Mouse (Mus musculus) left cerebral cortex, adult 8-10 months (tissue): ENCODE data around the gene Nuak2. TPM values are rescaled to one million over a fixed set of nuclear protein-coding genes. Genes with fewer than 3 reads are reported as not detected.

Experiments
- DNase-seq, 2 experiments: peaks; one replicate each; pipeline ENCODE4 v3.0.0; 2022; ENCODE audit warnings: low spot score in 2 of 2
- total RNA-seq, 4 experiments: library from RNA; stranded (reverse); gene quantifications; 2 replicates each; pipeline ENCODE4 v1.2.4; 2022

Nuak2 gene
- total RNA-seq, 4 experiments from 2014 or later: 0.81 to 1.7 (median 1.3) TPM

DNA sequence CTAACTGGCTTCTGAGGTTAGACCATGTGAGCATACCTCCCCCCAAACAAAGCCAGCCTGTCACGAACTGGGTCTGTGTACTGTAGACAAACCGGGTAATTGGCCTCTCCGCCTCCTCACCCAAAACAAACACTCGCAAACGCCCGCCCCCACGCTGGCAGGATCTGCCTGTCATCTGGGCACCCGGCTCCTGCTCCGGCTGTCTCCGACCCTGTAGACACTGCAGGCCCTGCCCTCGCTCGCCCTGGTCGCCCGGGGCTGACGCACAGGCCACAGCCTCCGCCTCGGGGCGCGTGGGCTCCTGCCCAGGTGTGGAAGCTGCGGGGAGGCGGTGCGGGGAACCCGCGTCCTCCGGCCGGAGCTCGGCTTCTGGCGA lies 17.5 kb upstream of the Nuak2 start, which contains the start of gene Klhdc8a:
Klhdc8a (plus strand) TSS at position 202 of the 376 bp plus-strand sequence.
- peak; percentile 46 to 71 for DNase-seq

GRCm38 (mm10) chr1:132298801-132299464 lies 17.0 kb upstream of the Nuak2 start:
- peak in 1 of 2 experiments; percentile 28 for DNase-seq

GRCm38 (mm10) chr1:132299744-132300143 lies 16.2 kb upstream of the Nuak2 start:
- no peak for DNase-seq

DNA sequence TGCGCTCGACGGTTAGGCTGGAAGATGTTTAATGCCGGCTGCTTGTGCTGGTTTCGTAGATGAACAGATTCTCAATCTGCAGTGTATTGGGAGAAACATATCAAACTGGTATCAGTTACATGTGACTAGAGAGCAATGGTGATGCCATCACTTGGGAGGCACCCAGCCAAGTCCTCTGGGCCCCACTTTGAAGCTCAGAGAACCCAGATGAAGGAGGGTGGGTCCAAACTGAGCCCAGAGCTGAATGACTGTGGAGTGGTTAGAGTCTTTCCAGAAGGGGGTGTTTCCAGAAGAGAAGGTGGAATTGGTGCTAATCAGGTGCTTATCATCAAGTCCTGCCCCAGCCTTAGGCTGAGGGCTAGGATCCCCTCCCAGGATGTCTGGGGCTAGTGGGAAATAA lies 14.7 kb upstream of the Nuak2 start:
- DNase-seq: no peak

DNA sequence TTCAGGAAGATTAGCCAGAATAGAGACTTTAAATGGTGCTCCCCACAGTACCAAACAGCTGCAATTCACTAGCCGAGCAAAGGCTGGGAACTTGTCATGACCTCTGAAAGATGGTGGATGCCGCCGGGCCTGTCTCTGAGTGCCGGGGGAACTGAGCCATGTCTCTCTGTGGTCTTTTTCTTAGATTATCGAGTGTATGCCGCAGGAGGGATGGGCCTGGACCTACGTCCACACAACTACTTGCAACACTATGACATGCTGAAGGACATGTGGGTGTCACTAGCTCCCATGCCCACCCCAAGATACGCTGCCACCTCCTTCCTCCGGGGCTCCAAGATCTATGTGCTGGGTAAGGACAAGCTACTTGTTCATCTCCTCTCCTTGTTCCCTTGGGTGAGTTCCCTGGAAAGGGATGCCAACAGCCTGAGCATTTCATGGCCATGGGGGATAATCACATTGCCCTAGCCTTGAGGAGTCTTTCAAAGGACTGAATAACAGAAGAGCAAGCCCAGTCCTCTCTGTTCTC lies 13.5 kb upstream of the Nuak2 start:
- no peak for DNase-seq

DNA sequence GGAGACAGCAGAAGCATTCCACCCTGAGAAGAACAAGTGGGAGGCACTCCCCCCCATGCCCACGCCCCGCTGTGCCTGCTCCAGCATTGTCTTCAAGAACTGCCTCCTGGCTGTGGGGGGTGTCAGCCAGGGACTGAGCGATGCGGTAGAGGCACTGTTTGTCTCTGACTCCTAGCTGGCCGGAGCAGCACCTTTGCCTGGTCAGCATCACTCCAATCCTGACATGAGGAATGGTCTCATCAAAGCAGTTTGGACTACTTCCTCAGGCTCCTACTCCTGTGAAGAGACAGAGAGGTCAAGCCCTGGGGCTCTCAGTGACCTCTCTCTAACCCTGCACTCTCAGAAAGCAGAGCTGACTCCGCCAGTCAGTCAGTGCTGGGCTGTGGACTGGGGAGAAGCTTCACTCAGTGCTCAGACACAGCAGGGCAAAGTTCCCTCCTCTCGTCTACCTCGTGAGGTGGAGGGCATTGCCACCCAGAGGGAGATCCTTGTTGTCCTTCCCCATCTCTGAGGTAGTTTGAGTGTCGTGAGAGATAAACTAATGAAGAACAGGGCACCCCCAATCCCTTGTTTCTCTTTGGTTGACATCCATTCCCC lies 11.2 kb upstream of the Nuak2 start:
- DNase-seq: no peak

DNA sequence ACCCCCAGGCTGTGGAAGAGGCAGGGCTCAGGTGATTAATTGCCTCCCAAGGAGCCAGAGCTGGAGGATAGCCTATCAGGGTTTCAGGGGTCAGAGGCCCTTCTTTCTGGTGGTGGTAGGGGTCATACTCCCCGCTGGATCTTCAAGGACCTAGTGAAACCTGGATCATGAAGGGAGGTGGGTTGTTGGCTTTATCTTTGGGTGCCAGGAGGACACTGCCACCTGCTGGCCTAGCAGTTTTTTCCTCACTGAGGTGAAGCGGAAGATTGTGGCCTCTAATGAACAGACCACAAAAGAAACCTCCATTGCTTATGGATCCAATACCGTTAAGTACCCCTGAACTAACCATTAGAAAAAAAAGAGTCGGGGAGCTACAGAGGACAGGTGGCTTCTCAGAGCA lies 9.8 kb upstream of the Nuak2 start:
- DNase-seq: no peak

DNA sequence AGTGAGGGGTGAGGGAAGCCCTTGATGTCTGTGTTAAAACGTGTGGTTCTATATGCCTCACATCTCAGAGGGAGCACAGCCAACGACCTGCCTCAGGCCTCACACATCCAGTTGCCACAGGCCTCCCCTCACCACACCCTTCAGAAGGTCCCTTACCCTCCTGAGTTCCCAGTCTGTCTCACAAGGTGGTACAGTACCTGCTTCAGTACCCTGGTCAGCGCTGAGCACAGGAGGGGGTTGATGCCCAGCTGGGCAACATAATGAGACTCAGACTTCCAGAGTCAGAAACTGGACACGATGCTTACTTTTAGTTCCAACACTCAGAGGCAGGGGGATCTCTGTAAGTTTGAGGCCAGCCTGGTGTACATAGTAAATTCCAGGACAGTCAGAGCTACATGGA lies 9.1 kb upstream of the Nuak2 start:
- DNase-seq: no peak

DNA sequence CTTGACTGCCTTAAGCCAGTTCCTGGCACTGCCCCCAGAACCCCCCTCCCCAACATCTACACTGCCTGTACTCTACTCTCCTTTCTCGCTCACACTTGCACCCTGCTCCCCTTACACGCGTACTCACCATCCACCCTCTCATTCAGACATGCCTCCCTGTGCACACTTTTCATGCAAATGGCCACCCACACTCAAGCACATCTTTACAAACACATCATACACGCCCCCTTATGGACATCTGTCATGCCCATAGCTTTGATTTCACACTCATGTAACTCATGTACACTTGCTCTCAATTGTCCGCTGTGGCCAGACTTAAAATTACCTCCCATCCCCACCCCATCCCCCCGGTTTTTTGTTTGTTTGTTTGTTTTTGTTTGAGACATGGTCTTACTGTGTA lies 8.0 kb upstream of the Nuak2 start:
- peak in 1 of 2 experiments; percentile 29 for DNase-seq

- no peak for DNase-seq
Observed at GRCm38 (mm10) chr1:132308674-132309073, 7.3 kb upstream of the Nuak2 start.

DNA sequence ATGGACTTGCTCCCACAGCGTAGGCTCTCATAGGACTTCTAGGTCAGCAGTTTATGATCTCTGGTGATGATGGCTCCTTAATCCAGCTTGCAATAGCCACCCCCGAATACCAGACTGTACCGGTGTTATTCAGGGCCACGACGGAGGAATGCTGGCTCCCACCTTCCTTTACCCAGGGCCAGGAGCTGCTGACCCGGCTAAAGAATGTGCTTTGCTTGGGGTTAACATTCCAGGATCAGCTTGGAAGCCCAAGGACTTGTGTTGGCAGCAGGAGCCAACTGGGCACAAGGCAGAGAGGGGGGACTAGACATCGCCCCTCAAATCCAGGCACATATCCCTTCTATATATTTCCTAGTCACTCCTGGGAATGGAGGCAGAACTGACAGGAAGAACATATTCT lies 5.2 kb upstream of the Nuak2 start:
- DNase-seq: no peak

DNA sequence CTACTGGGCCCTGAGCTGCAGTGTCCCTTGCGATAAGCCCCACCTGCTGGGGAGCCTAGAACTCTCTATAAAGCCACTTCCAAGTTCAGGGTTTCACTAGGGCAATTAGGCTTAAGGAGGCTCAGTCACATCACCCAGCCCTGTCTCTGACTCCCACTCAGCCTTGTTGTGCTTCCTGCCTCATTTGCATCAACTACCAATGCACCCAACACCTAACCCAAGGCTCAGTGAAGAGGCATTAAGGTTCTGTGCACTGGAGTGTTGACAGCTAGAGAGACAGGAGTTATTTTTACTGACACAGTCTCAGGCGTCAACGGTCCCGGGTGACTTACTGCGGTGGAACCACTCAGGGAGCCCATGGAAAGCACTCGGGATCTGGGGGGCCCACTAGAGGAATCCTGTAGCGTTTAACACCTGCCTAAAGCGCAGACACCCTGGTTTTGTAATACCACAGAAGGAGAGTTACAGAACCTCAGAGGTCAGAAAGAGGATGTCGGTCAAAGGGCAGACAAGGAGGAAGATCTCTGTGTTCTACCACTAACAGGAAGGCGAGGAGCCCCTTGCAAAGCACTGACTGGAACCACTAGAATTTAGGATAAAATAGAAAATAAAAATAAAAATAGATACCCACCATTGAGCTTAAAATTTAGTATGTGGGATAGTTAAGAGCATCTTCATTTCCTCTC lies 4.6 kb upstream of the Nuak2 start:
- no peak for DNase-seq

- DNase-seq: no peak
Observed at GRCm38 (mm10) chr1:132312043-132312442, 3.9 kb upstream of the Nuak2 start.

DNA sequence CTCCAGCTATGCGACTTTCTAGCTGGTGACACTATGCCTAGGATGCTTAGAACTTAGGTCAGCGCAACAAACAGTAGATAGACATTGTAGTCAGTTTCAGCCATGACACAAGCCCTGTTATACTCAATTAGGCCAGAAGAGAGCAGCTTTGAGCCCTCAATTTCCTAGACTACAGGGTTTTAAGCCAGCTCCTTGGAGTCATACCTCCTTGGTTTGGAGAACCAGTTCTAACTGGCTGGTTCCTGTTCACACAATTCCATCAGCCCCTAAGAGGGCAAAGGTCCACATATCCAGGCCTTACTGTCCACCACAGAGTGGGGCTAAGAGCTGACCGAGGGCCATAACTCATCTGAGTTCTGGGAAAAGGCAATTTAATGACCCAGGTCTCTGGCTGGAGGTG lies 3.2 kb upstream of the Nuak2 start:
- DNase-seq: no peak

DNA sequence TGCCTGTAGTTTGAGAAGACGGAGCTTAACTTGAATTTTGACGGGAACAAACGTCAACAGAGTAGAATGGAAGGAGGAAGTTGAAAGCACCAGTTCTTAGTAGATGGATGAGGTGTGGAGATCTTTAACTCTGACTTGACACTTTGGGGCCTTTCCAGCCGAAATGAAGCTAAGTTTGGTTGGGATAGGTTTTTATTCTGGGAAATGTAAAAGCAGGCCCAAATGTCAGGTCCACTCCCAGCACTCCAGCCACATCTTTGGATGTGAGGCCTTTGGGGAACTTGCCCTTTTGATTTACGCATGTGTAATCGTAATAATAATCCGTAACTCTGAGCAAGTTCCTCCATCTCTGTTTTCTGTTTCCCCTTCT lies 684 bp downstream of the Nuak2 start:
- DNase-seq: no peak

DNA sequence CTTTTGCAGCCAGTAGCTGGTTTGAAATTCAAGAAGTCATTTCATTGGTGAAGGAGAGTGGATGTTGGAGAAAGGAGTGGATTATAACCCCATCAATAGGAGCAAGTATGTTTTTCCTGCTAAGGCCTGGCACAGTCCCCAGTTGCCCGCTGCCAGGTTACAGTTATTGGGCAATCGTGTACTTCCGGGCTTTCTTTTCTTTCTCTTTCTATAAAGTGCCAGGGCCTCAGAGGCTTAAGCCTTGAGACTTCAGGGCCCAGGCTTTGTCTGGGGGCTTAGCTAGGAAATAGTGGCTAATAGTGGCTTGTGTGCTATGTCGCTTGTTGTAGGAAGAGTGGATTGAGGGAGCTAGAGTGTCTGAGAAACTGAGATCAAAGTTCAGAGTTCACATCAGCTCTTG lies 1.5 kb downstream of the Nuak2 start:
- no peak for DNase-seq

DNA sequence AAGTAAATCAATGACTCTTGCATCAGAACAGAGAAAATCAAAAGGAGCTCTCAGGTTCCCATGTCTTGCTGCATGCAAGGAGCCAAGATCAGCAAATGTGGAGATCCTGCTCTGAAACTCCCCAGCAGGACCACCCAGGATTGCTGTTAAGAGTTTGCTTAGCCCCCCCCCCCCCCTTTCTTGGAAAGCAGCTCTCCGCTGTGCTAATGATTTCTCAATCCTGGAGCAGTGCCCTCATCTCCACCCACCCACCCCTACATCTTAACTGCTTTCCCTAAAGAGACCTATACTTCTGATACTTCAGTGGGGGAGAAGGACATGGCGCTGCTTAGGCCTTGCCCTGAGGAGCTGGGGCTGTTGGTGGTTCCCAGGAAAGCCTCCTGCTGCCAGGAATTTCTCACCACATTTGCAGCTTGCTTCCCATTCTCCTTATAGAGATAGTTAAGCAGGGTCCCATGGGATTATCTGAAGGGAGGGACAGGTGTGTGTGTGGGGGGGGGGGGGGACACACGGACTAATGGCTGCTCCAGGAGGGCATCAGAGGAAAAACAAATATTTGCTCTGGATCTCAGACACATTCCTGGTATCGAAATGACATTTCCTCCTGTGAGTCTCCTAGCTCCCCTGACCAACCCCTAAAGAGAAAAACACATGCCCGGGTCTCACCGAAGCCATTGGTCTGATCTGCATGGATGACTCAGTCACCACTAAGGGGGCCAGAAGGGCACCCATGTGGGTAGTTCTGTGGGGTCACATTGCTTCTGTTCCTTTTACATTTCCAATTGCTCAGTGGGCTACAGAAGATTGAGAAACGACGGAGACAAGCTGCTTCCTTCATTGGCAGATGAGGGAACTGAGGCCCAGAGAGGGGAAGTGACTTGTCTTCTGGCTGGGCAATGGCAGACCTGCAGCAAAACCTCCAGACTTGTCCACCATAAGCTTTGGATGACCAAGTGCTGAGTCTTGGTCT lies 2.3 kb downstream of the Nuak2 start:
- no peak for DNase-seq

DNA sequence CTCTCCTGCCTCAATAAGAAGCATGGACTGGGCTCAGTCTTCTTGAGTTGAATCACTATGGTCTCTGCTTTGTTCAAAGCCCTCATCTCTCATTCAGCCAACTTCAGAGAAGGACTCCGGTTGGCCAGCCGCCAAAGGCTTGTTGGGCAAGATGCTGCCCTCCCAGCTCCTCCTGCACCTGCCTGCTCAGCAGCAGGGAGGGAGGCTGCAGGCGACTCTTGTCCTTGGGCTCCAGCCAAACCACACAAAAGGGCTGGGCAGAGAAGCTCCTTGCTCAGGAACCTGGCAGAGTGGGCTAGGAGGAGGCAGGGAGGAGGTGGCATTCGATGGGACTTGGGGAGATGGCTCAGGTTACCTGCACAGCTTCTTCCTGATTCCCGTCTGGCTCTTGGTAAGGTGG lies 3.3 kb downstream of the Nuak2 start:
- no peak for DNase-seq

- DNase-seq: no peak
Observed at GRCm38 (mm10) chr1:132321821-132322580, 6.1 kb downstream of the Nuak2 start.

DNA sequence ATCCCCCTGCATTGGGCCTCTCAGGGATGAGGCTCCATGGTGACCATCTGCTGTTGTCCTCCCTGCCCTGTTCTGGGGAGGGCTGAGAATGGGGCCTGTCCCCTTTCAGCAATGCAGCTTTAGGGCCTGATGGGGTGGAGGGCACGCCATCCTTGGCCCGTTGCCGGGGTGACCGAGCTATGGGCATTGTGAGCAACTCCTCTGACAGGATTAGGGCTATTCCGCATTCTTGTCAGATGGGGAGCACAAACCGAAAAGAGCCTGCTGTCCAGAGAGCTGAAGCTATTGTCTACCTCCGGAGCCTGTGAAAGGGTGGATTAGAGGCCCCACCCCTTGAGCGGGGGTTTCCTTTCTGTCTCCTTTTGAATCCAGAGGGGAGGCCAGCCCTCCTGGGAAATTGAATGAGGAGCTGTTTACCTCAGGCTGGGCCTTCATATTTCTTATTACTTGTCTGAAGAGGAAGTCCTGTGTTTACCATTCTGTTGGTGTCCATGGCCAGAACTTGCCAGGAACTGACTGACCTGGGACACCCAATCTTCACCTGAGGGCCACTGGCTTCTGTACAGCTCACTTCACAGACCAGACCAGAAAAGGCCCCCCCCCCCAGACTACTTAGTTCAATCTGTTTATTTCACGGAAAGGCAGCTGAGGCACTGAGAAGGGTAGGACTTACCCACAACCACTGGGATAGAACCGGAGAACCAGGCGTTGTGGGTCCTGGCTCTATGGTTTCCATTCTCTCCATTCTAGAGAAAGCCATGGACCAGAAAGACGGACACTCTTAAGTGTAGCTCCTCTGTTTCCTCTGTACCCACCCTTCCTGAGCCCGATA lies 7.0 kb downstream of the Nuak2 start:
- DNase-seq: no peak
